Mouse (Mus musculus) heart, adult 11 months (tissue): Measurements from ENCODE around the gene Mettl27.

ENCODE experiments used
- DNase-seq: peaks from one replicate; pipeline ENCODE4 v3.0.0; 2022

The Mettl27 gene

GRCm38 (mm10) chr5:134989741-134990140 lies 57.6 kb downstream of the Mettl27 start:
- DNase-seq = no peak
